Mouse (Mus musculus) MEL (cell line): ENCODE measurements at regions not wholly inside any gene's neighbourhood (a gene's known extent, or its start where the extent isn't known, plus 50 kb on each side); places are given as distances from the start of the nearest gene placed in this dataset.

Experiments used
- DNase-seq: peaks from one replicate; pipeline ENCODE4 v3.0.0; 2011; ENCODE audit warnings: low read depth, low spot score
- H3K27ac ChIP-seq: 2 replicates; pipeline ENCODE4 v1.5.1; 2012; ENCODE audit warnings: low read depth, mild to moderate bottlenecking, control low read depth, low read length, moderate library complexity; ENCODE audit not compliant: control insufficient read depth
- H3K27me3 ChIP-seq, 2 experiments: fragments of 150-350 bp in 1 of 2; sonication (generic) in 1 of 2; 2 replicates each; pipeline ENCODE4 v1.6.1; 2012; ENCODE audit warnings: low read length in 2 of 2, mild to moderate bottlenecking in 2 of 2, improper control_type of control experiment in 1 of 2, moderate library complexity in 1 of 2; ENCODE audit not compliant: insufficient read depth in 2 of 2, control insufficient read depth in 1 of 2
- H3K36me3 ChIP-seq, 2 experiments: 2 replicates each; pipeline ENCODE4 v1.6.1; 2012 to 2014; ENCODE audit warnings: low read length in 2 of 2, improper control_type of control experiment in 1 of 2, inconsistent platforms in 1 of 2, mild to moderate bottlenecking in 1 of 2; ENCODE audit not compliant: insufficient read depth in 2 of 2, control insufficient read depth in 1 of 2
- H3K4me1 ChIP-seq, 2 experiments: fragments of 150-350 bp in 1 of 2; sonication (generic) in 1 of 2; 2 replicates each; pipeline ENCODE4 v1.6.1; 2012; ENCODE audit warnings: low read length in 2 of 2, improper control_type of control experiment in 1 of 2, mild to moderate bottlenecking in 1 of 2; ENCODE audit not compliant: insufficient read depth in 2 of 2, control insufficient read depth in 1 of 2
- H3K4me3 ChIP-seq, 2 experiments: fragments of 150-350 bp in 1 of 2; sonication (generic) in 1 of 2; 2 replicates each; pipeline ENCODE4 v1.5.1; 2012; ENCODE audit warnings: low read depth in 2 of 2, low read length in 2 of 2, mild to moderate bottlenecking in 2 of 2, moderate library complexity in 2 of 2, control low read depth in 1 of 2, improper control_type of control experiment in 1 of 2; ENCODE audit not compliant: control insufficient read depth in 1 of 2, insufficient read depth in 1 of 2
- H3K79me2 ChIP-seq: 2 replicates; pipeline ENCODE4 v1.6.1; 2012; ENCODE audit warnings: mild to moderate bottlenecking, low read length, moderate library complexity; ENCODE audit not compliant: control insufficient read depth, poor library complexity, insufficient read depth
- H3K9ac ChIP-seq: 2 replicates; pipeline ENCODE4 v1.6.1; 2012; ENCODE audit warnings: low read depth, mild to moderate bottlenecking, control low read depth, low read length, moderate library complexity; ENCODE audit not compliant: control insufficient read depth, poor library complexity, severe bottlenecking
- H3K9me3 ChIP-seq: fragments of 150-350 bp; sonication (generic); replicated peaks from 2 replicates; pipeline ENCODE4 v1.6.1; 2012; ENCODE audit warnings: mild to moderate bottlenecking, low read length, improper control_type of control experiment, moderate library complexity; ENCODE audit not compliant: insufficient read depth
- CHD1 ChIP-seq: IDR thresholded peaks from 2 replicates; pipeline ENCODE4 v1.6.1; 2012; ENCODE audit warnings: low read depth, mild to moderate bottlenecking, inconsistent platforms, low read length, improper control_type of control experiment
- CHD2 ChIP-seq: IDR thresholded peaks from 2 replicates; pipeline ENCODE4 v1.6.1; 2011; ENCODE audit warnings: low read length, improper control_type of control experiment
- E2F4 ChIP-seq: IDR thresholded peaks from 2 replicates; pipeline ENCODE4 v1.6.1; 2011; ENCODE audit warnings: low read depth, low read length, improper control_type of control experiment, borderline replicate concordance
- ELF1 ChIP-seq: IDR thresholded peaks from 2 replicates; pipeline ENCODE4 v1.6.1; 2014; ENCODE audit warnings: low read depth, mild to moderate bottlenecking, inconsistent platforms, low read length, improper control_type of control experiment, moderate library complexity
- GATA1 ChIP-seq: IDR thresholded peaks from 2 replicates; pipeline ENCODE4 v1.6.1; 2011; ENCODE audit warnings: low read depth, low read length, improper control_type of control experiment
- JUND ChIP-seq: IDR thresholded peaks from 2 replicates; pipeline ENCODE4 v1.6.1; 2011; ENCODE audit warnings: low read depth, mild to moderate bottlenecking, improper control_type of control experiment, low read length
- MAFK ChIP-seq: IDR thresholded peaks from 2 replicates; pipeline ENCODE4 v1.6.1; 2011; ENCODE audit warnings: low read depth, mild to moderate bottlenecking, low read length, improper control_type of control experiment, borderline replicate concordance
- MYB ChIP-seq: IDR thresholded peaks from 2 replicates; pipeline ENCODE4 v1.6.1; 2011; ENCODE audit warnings: mild to moderate bottlenecking, low read depth, low read length, improper control_type of control experiment
- NELFE ChIP-seq: IDR thresholded peaks from 2 replicates; pipeline ENCODE4 v1.6.1; 2011; ENCODE audit warnings: low read depth, low read length, improper control_type of control experiment
- POLR2A ChIP-seq, 2 experiments: IDR thresholded peaks; 2 replicates each; pipeline ENCODE4 v1.6.1; 2011 to 2012; ENCODE audit warnings: low read length in 2 of 2, mild to moderate bottlenecking in 2 of 2, control low read depth in 1 of 2, improper control_type of control experiment in 1 of 2, low read depth in 1 of 2, moderate library complexity in 1 of 2; ENCODE audit not compliant: control insufficient read depth in 1 of 2, insufficient read depth in 1 of 2, poor library complexity in 1 of 2
- TAL1 ChIP-seq: IDR thresholded peaks from 2 replicates; pipeline ENCODE4 v1.6.1; 2012; ENCODE audit warnings: mild to moderate bottlenecking, inconsistent platforms, low read length, moderate library complexity, mixed read lengths
- TBP ChIP-seq: IDR thresholded peaks from 2 replicates; pipeline ENCODE4 v1.8.0; 2011; ENCODE audit warnings: low read depth, low read length, improper control_type of control experiment
- TCF12 ChIP-seq: IDR thresholded peaks from 2 replicates; pipeline ENCODE4 v1.6.1; 2014; ENCODE audit warnings: low read depth, mild to moderate bottlenecking, inconsistent platforms, low read length, improper control_type of control experiment, moderate library complexity
- UBTF ChIP-seq: IDR thresholded peaks from 2 replicates; pipeline ENCODE4 v1.6.1; 2012; ENCODE audit warnings: low read depth, mild to moderate bottlenecking, inconsistent platforms, low read length, improper control_type of control experiment, moderate library complexity, borderline replicate concordance; ENCODE audit not compliant: insufficient read depth
- USF2 ChIP-seq, 2 experiments: IDR thresholded peaks; 2 replicates each; pipeline ENCODE4 v1.6.1; 2011 to 2012; ENCODE audit warnings: improper control_type of control experiment in 2 of 2, low read length in 2 of 2, borderline replicate concordance in 1 of 2, inconsistent platforms in 1 of 2, low read depth in 1 of 2, mild to moderate bottlenecking in 1 of 2; ENCODE audit not compliant: insufficient read depth in 1 of 2
- ZC3H11A ChIP-seq: IDR thresholded peaks from 2 replicates; pipeline ENCODE4 v1.6.1; 2012; ENCODE audit warnings: low read depth, mild to moderate bottlenecking, inconsistent platforms, low read length, improper control_type of control experiment

DNA sequence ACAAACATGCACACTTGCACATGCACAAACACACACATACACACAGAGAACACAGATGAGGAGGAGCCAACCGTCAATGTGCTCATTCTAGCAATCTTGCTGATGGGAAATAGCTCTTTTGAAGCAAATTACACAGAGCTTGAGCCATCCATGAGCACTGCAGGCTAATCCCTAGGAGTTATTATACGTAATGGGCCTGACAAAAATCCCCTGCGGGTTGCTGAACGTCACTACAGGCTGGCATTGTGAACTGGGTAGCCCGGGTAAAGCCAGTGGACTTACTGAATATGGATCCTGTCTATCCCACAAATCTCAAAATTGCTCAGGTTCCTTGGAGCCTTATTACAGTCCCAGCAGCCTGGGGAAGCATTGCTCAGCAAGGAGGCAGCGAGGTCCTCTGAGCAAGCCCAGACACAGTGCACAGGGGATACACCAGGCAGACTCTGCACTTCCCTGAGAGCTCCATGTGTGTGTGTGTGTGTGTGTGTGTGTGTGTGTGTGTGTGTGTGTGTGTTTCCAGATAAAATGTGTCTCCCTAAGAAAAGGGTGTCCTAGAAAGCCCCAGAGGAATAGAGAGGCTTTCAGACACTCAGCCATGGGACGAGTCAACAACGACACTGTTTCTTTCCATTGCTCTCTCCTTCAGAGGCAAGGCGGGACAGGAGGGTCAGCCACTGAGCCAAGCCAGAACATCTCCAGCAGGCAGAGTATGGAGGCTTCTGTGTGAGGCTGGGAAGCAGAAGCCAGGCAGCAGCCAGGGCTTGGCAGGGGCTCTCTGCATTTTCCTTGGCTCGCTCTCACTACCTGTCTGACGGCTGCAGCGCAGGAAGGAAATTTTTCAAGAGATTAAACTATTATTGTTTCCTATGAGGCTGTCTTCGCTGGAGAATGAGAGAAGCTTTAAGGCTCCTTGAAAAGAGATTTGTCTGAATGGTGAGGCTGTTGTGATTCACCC lies 222.9 kb downstream of the Setd4 start:
- Histone ChIP-seq H3K9me3 (no peaks in the 10 kb centered on the region), H3K27ac (no peak overlapping the region), H3K4me1 (no peaks in the 10 kb centered on the region), H3K4me3 (no peak overlapping the region), H3K36me3 (no peaks in the 10 kb centered on the region), H3K79me2 (no peaks in the 10 kb centered on the region), H3K27me3 (peaks cover 0 to 6% of the 10 kb centered on the region in 2 experiments; a peak in 3 of 4 replicates), H3K9ac (no peak overlapping the region)
- DNase-seq: no peak
- TF ChIP-seq ZC3H11A (no peak), TAL1 (no peak), TBP (no peak), E2F4 (no peak), JUND (no peak), POLR2A (IDR thresholded peaks at IDR 0.05; ENCODE audit: control insufficient read depth in 1 of 2, insufficient read depth in 1 of 2, low read depth in 1 of 2, low read length in 2 of 2, poor library complexity in 1 of 2) (no peak), UBTF (no peak)

- H3K4me1 ChIP-seq: no peaks in the 10 kb centered on the region
- H3K36me3 ChIP-seq: no peaks in the 10 kb centered on the region
- H3K27ac ChIP-seq: no peak overlapping the region
- no peaks in the 10 kb centered on the region for H3K79me2 ChIP-seq
- no peak overlapping the region for H3K4me3 ChIP-seq
- H3K9ac ChIP-seq: no peak overlapping the region
- no peak for TF ChIP-seq ELF1
- DNase-seq: no peak
- H3K27me3 ChIP-seq: peaks cover 0 to 6% of the 10 kb centered on the region in 2 experiments; a peak in 3 of 4 replicates
- H3K9me3 ChIP-seq: no peaks in the 10 kb centered on the region
Measured at GRCm38 (mm10) chr16:93380117-93380516, 223.7 kb downstream of the Setd4 start.

DNA sequence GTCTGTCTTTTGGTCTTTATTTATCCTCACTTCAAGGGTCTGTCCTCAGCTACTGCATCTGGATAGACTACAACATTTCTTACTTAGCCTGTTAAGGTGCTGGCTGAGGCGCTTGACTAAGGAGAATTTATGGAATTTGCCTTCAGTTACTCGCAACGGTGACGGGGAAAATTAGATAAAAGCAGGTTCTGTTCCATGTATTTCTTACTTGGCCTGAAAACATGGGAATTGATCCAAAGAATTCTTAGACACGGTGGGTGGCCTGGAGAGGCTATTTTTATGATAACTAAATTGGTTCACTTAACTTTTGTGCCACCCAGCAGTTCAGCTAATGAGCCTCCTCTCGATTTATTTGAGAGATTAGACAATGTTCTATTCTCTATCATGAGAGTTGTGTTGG lies 224.3 kb downstream of the Setd4 start:
- TF ChIP-seq GATA1 (no peak), USF2 (IDR thresholded peaks at IDR 0.05; ENCODE audit: borderline replicate concordance in 1 of 2, insufficient read depth in 1 of 2, low read depth in 1 of 2, low read length in 2 of 2) (no peak), CHD2 (no peak), CHD1 (no peak), UBTF (no peak), MAFK (no peak), POLR2A (IDR thresholded peaks at IDR 0.05; ENCODE audit: control insufficient read depth in 1 of 2, insufficient read depth in 1 of 2, low read depth in 1 of 2, low read length in 2 of 2, poor library complexity in 1 of 2) (no peak), TCF12 (no peak), MYB (no peak), NELFE (no peak)
- TF ChIP-seq, all 39 proteins: peak for 0
- H3K4me3 ChIP-seq: no peak overlapping the region
- DNase-seq: no peak

More for the DNA sequence above, 224.3 kb downstream of the Setd4 start:
- Histone ChIP-seq H3K79me2 (no peaks in the 10 kb centered on the region), H3K27ac (no peak overlapping the region), H3K9me3 (no peaks in the 10 kb centered on the region), H3K36me3 (no peaks in the 10 kb centered on the region), H3K27me3 (peaks cover 0 to 6% of the 10 kb centered on the region in 2 experiments; a peak in 3 of 4 replicates), H3K4me1 (no peaks in the 10 kb centered on the region), H3K9ac (no peak overlapping the region)
